Comparison of ENCODE assay signal across 10 mouse cellular contexts in the genomic region with DNA sequence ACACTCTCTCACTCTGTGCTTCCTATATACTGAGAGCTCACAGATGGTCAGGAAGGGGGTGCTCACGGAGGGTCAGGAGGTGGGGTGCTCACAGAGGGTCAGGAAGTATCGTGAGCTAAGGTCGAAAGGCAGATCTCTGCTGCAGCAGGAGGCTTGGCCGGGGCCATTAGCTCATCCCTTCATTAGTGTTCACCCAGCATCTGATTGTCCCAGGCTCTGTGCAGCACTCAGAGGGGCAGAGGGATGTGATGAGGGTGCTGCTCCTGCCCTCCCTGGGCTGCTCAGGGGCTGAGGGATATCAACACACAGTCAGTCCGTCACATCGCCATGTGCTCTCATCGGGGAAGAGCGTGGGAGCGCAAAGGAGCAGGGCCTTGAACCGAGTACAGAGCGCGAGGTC. TPM values are rescaled to one million over a fixed set of nuclear protein-coding genes. Genes with fewer than 3 reads are reported as not detected.
DNase-seq lines count a peak whose midpoint lies in the region; ATAC-seq lines count a peak whose summit lies in the region.
"Had no signal": no experiment of that assay in that cellular context is flagged by ENCODE, and none has a peak within 500 bp of the region (broad histone marks: within the 10 kb centered on the region; RNA-seq: fewer than 3 reads in every experiment).

No protein-coding gene starts in this region.

- no peak overlapping the region for H3K9ac ChIP-seq in forebrain, embryonic 15.5 days (replicated peaks)
- H3K9ac ChIP-seq in limb, embryonic 13.5 days, result peak overlapping the region; percentile 45; the same call in 1 of the 2 replicates

- peaks cover 87% of the 10 kb centered on the region for H3K4me1 ChIP-seq in forebrain, embryonic 10.5 days
- H3K4me1 ChIP-seq in forebrain, embryonic 15.5 days, result peaks cover 16% of the 10 kb centered on the region
- H3K4me1 ChIP-seq in embryonic facial prominence, embryonic 10.5 days, result peaks cover 84% of the 10 kb centered on the region
- H3K4me1 ChIP-seq in limb, embryonic 13.5 days, result peaks cover 72% of the 10 kb centered on the region

- H3K4me3 ChIP-seq in forebrain, embryonic 10.5 days, result peak overlapping the region; percentile 18; the same call in 1 of the 2 replicates
- H3K4me3 ChIP-seq in forebrain, embryonic 15.5 days, result no peak overlapping the region
- peak overlapping the region; percentile 39 for H3K4me3 ChIP-seq in embryonic facial prominence, embryonic 10.5 days
- H3K4me3 ChIP-seq in limb, embryonic 13.5 days, result peak overlapping the region; percentile 20

- DNase-seq in forebrain, embryonic 10.5 days (ENCODE audit: extremely low spot score, low spot score), result no peak
- DNase-seq in kidney, postnatal 10 days, result peak; percentile 30
- no peak for DNase-seq in kidney, adult 9 months
- DNase-seq in embryonic facial prominence, embryonic 10.5 days (ENCODE audit: low spot score), result no peak
- DNase-seq in cerebellum, postnatal 14 days, result no peak
- DNase-seq in ovary, postnatal 14 days (ENCODE audit: low spot score), result no peak
- DNase-seq: cerebellum, postnatal 36 days; left cerebral cortex, postnatal 4 days had no signal

- no peak overlapping the region for H3K4me2 ChIP-seq in forebrain, embryonic 15.5 days (replicated peaks)
- H3K4me2 ChIP-seq in limb, embryonic 13.5 days (replicated peaks), result peak overlapping the region; percentile 56

- ATAC-seq in forebrain, embryonic 15.5 days (replicated peaks), result no peak
- peak; percentile 37 for ATAC-seq in limb, embryonic 13.5 days (ENCODE audit: low FRiP score, low read depth)

- peak overlapping the region; percentile 81 for H3K27ac ChIP-seq in forebrain, embryonic 10.5 days
- H3K27ac ChIP-seq in forebrain, embryonic 15.5 days (replicated peaks), result no peak overlapping the region
- H3K27ac ChIP-seq in embryonic facial prominence, embryonic 10.5 days (replicated peaks), result peak overlapping the region; percentile 85
- peak overlapping the region; percentile 79 for H3K27ac ChIP-seq in limb, embryonic 13.5 days

- H3K27me3 ChIP-seq in forebrain, embryonic 10.5 days (ENCODE audit: poor library complexity, severe bottlenecking), result no peaks in the 10 kb centered on the region
- H3K27me3 ChIP-seq in forebrain, embryonic 15.5 days, result no peaks in the 10 kb centered on the region
- H3K27me3 ChIP-seq in embryonic facial prominence, embryonic 10.5 days (replicated peaks; ENCODE audit: low read depth, poor library complexity, severe bottlenecking), result no peaks in the 10 kb centered on the region
- no peaks in the 10 kb centered on the region for H3K27me3 ChIP-seq in limb, embryonic 13.5 days

- no peaks in the 10 kb centered on the region for H3K9me3 ChIP-seq in forebrain, embryonic 10.5 days
- H3K9me3 ChIP-seq in forebrain, embryonic 15.5 days, result no peaks in the 10 kb centered on the region
- no peaks in the 10 kb centered on the region for H3K9me3 ChIP-seq in embryonic facial prominence, embryonic 10.5 days
- no peaks in the 10 kb centered on the region for H3K9me3 ChIP-seq in limb, embryonic 13.5 days

- 48% methylated on average over 12 of the region's 12 CpGs for WGBS in forebrain, embryonic 10.5 days
- 55% methylated on average over 12 of the region's 12 CpGs for WGBS in forebrain, embryonic 15.5 days
- 40% methylated on average over 12 of the region's 12 CpGs for WGBS in embryonic facial prominence, embryonic 10.5 days
- 44% methylated on average over 12 of the region's 12 CpGs for WGBS in limb, embryonic 13.5 days

- 0 out of 2 replicates have a peak, but pooled peaks cover 3% of the 10 kb centered on the region for H3K36me3 ChIP-seq in forebrain, embryonic 10.5 days (replicated peaks)
- no peaks in the 10 kb centered on the region for H3K36me3 ChIP-seq in forebrain, embryonic 15.5 days
- peaks cover 8% of the 10 kb centered on the region; the same call in 1 of the 2 replicates for H3K36me3 ChIP-seq in embryonic facial prominence, embryonic 10.5 days (replicated peaks)
- H3K36me3 ChIP-seq in limb, embryonic 13.5 days, result 0 out of 2 replicates have a peak, but pooled peaks cover 8% of the 10 kb centered on the region

RNA-seq across cellular contexts. Expression of gene Pxn, which starts 18.0 kb away (rescaled TPM):
- 34.3 and 35.8 TPM in 2 replicates for polyA plus RNA-seq in forebrain, embryonic 10.5 days (2016; fragmentation: Nextera tagmentation; extraction: Ambion mirVana)
- 19.1 and 19.7 TPM in 2 replicates for polyA plus RNA-seq in forebrain, embryonic 15.5 days (2015; fragmentation: Nextera tagmentation; extraction: Ambion mirVana)
- polyA plus RNA-seq in embryonic facial prominence, embryonic 10.5 days (2016; fragmentation: Nextera tagmentation; extraction: Ambion mirVana), result 50.3 and 50.6 TPM in 2 replicates
- 46.9 and 54.0 TPM in 2 replicates for polyA plus RNA-seq in limb, embryonic 13.5 days (2015; fragmentation: Nextera tagmentation; extraction: Ambion mirVana)

RNA-seq across cellular contexts. Expression of gene Rplp0, which starts 34.8 kb away (rescaled TPM):
- polyA plus RNA-seq in forebrain, embryonic 10.5 days (2016; fragmentation: Nextera tagmentation; extraction: Ambion mirVana), result 1,454 and 1,463 TPM in 2 replicates
- 1,000 and 1,018 TPM in 2 replicates for polyA plus RNA-seq in forebrain, embryonic 15.5 days (2015; fragmentation: Nextera tagmentation; extraction: Ambion mirVana)
- 1,413 and 1,489 TPM in 2 replicates for polyA plus RNA-seq in embryonic facial prominence, embryonic 10.5 days (2016; fragmentation: Nextera tagmentation; extraction: Ambion mirVana)
- 1,446 and 1,459 TPM in 2 replicates for polyA plus RNA-seq in limb, embryonic 13.5 days (2015; fragmentation: Nextera tagmentation; extraction: Ambion mirVana)

RNA-seq across cellular contexts. Expression of gene Sirt4, which starts 39.9 kb away (rescaled TPM):
- 13.1 and 13.9 TPM in 2 replicates for polyA plus RNA-seq in forebrain, embryonic 10.5 days (2016; fragmentation: Nextera tagmentation; extraction: Ambion mirVana)
- polyA plus RNA-seq in forebrain, embryonic 15.5 days (2015; fragmentation: Nextera tagmentation; extraction: Ambion mirVana), result 34.0 and 34.2 TPM in 2 replicates
- 14.5 and 16.0 TPM in 2 replicates for polyA plus RNA-seq in embryonic facial prominence, embryonic 10.5 days (2016; fragmentation: Nextera tagmentation; extraction: Ambion mirVana)
- polyA plus RNA-seq in limb, embryonic 13.5 days (2015; fragmentation: Nextera tagmentation; extraction: Ambion mirVana), result 25.8 and 27.5 TPM in 2 replicates

RNA-seq across cellular contexts. Expression of gene Gcn1l1, which starts 40.6 kb away (rescaled TPM):
- polyA plus RNA-seq in forebrain, embryonic 10.5 days (2016; fragmentation: Nextera tagmentation; extraction: Ambion mirVana), result 64.9 and 66.1 TPM in 2 replicates
- polyA plus RNA-seq in forebrain, embryonic 15.5 days (2015; fragmentation: Nextera tagmentation; extraction: Ambion mirVana), result 43.8 and 46.1 TPM in 2 replicates
- polyA plus RNA-seq in embryonic facial prominence, embryonic 10.5 days (2016; fragmentation: Nextera tagmentation; extraction: Ambion mirVana), result 65.0 and 65.1 TPM in 2 replicates
- polyA plus RNA-seq in limb, embryonic 13.5 days (2015; fragmentation: Nextera tagmentation; extraction: Ambion mirVana), result 46.1 and 48.2 TPM in 2 replicates

RNA-seq across cellular contexts. Expression of gene Pla2g1b, which starts 58.4 kb away (rescaled TPM):
- not detected in 2 replicates for polyA plus RNA-seq in forebrain, embryonic 10.5 days (2016; fragmentation: Nextera tagmentation; extraction: Ambion mirVana)
- polyA plus RNA-seq in forebrain, embryonic 15.5 days (2015; fragmentation: Nextera tagmentation; extraction: Ambion mirVana), result not detected in 2 replicates
- not detected in 2 replicates for polyA plus RNA-seq in embryonic facial prominence, embryonic 10.5 days (2016; fragmentation: Nextera tagmentation; extraction: Ambion mirVana)
- not detected in 2 replicates for polyA plus RNA-seq in limb, embryonic 13.5 days (2015; fragmentation: Nextera tagmentation; extraction: Ambion mirVana)
